Mouse (Mus musculus) retina, embryonic 14.5 days (tissue): ENCODE results near the gene Kri1.
"Not testable (repeated sequence)": the region's sequence is repeated elsewhere in the genome, so short reads cannot be mapped to it uniquely, and the experiment has no call there.

Experiments
- DNase-seq: peaks from one replicate; pipeline ENCODE4 v3.0.0-alpha.2; 2015; ENCODE audit warnings: low spot score

Gene Kri1

GRCm38 (mm10) chr9:21287571-21288402, at the start of gene Kri1:
Gene Kri1 (minus strand): TSS chr9:21287969.
- DNase-seq: peak; percentile 98

GRCm38 (mm10) chr9:21336491-21336890, 48.7 kb upstream of the Kri1 start:
- no peak for DNase-seq

- no peak for DNase-seq
Observed at GRCm38 (mm10) chr9:21335391-21335790, 47.6 kb upstream of the Kri1 start.

GRCm38 (mm10) chr9:21334747-21335146, 47.0 kb upstream of the Kri1 start:
- DNase-seq: no peak

- DNase-seq: no peak
Observed at GRCm38 (mm10) chr9:21333523-21333922, 45.8 kb upstream of the Kri1 start.

- no peak for DNase-seq
Observed at GRCm38 (mm10) chr9:21332161-21333061, 44.6 kb upstream of the Kri1 start.

- DNase-seq: no peak
Observed at GRCm38 (mm10) chr9:21331365-21332140, 43.8 kb upstream of the Kri1 start.

GRCm38 (mm10) chr9:21329699-21330289, 42.0 kb upstream of the Kri1 start:
- no peak for DNase-seq

- no peak for DNase-seq
Observed at GRCm38 (mm10) chr9:21329041-21329440, 41.3 kb upstream of the Kri1 start.

GRCm38 (mm10) chr9:21328041-21328440, 40.3 kb upstream of the Kri1 start:
- DNase-seq: no peak

- no peak for DNase-seq
Observed at GRCm38 (mm10) chr9:21327569-21327968, 39.8 kb upstream of the Kri1 start.

- no peak for DNase-seq
Observed at GRCm38 (mm10) chr9:21324269-21324668, 36.5 kb upstream of the Kri1 start.

- not testable (repeated sequence) for DNase-seq
Observed at GRCm38 (mm10) chr9:21322917-21323297, 35.1 kb upstream of the Kri1 start.

GRCm38 (mm10) chr9:21322211-21322916, 34.6 kb upstream of the Kri1 start:
- DNase-seq: no peak

GRCm38 (mm10) chr9:21321513-21321835, 33.7 kb upstream of the Kri1 start:
- DNase-seq: no peak

GRCm38 (mm10) chr9:21320619-21321512, 33.1 kb upstream of the Kri1 start, which contains the start of gene Slc44a2:
Gene Slc44a2 (plus strand): TSS chr9:21320698.
- DNase-seq: peak; percentile 91

GRCm38 (mm10) chr9:21320280-21320618, 32.5 kb upstream of the Kri1 start:
- DNase-seq: no peak

GRCm38 (mm10) chr9:21319503-21319902, 31.7 kb upstream of the Kri1 start:
- DNase-seq: no peak

GRCm38 (mm10) chr9:21318792-21319191, 31.0 kb upstream of the Kri1 start:
- DNase-seq: no peak

- no peak for DNase-seq
Observed at GRCm38 (mm10) chr9:21316696-21317095, 28.9 kb upstream of the Kri1 start.
